Mouse (Mus musculus): Measurements from ENCODE around the gene Rcan2. TPM values are rescaled to one million over a fixed set of nuclear protein-coding genes. Genes with fewer than 3 reads are reported as not detected.

Gene Rcan2
- polyA plus RNA-seq, 1 experiment from 2014 or later: 26.6 TPM

DNA sequence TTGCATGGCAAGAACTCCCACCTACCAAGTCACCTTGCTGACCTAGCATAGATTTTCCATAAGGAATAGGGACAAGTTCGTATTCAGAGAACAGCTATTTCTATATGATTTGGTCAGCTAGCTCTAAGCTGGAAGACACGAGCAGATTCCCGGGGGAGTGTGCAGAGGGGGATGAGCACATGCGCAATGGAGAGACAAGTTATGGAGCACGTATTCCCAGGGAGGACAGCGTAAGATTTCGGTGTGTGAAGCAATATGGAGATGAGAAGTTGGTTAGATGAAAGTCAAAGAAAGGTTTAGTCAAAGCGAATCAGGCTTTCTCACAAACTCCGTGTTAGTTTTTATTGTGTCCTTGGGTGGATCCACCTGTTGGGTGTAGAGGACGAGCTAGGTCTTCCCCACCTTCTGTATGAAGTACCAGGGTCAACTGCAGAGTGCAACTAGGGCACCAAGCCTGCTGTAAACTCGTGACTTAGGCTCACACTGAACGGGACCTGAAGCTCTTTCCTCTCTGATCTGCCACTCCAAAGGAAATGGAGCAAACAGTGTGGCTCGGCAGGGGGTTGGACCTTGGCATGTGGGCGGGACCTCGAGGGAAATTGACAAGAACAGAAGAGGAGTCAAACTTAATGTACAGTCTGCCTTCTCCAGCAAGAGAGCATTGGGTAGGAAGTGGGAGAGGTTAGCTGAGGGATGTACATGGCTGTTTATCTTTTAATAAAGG is 31.4 kb downstream of the Rcan2 start:
- Histone ChIP-seq H3K27ac (no peak overlapping the region), H3K4me3 (replicated peaks) (no peak overlapping the region), H3K9me3 (no peaks in the 10 kb centered on the region), H3K27me3 (no peaks in the 10 kb centered on the region), H3K4me1 (no peaks in the 10 kb centered on the region), H3K9ac (no peak overlapping the region), H3K4me2 (no peak overlapping the region), H3K36me3 (replicated peaks) (no peaks in the 10 kb centered on the region)
- 75% methylated on average over 15 of the region's 15 CpGs for WGBS
- no peak for ATAC-seq (ENCODE audit: low FRiP score)

DNA sequence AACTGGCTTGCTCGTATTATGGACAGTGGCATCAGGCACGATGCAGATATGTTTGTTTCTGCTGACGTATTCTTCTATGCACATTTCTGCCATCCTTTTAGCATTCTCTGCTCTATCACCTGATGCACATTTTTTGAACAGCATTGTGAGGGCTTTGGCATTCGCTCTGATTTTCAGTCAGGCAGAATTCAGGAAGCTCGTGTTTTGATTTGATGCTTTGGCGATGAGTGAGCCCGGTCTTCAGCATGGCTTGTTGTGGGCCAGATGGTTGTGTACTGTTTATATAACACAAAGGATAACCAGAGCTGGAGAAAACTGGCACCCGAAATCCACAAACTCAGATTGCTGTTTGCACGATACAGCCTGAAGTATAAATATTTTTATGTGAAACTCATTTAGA is 39.1 kb downstream of the Rcan2 start:
- H3K27ac ChIP-seq: no peak overlapping the region
- WGBS: 93% methylated on average over 9 of the region's 9 CpGs
- H3K9ac ChIP-seq: no peak overlapping the region
- no peak for ATAC-seq (ENCODE audit: low FRiP score)
- H3K4me1 ChIP-seq: no peaks in the 10 kb centered on the region
- no peak overlapping the region for H3K4me2 ChIP-seq
- H3K4me3 ChIP-seq (replicated peaks): no peak overlapping the region
- no peaks in the 10 kb centered on the region for H3K9me3 ChIP-seq
- H3K27me3 ChIP-seq: no peaks in the 10 kb centered on the region
- no peaks in the 10 kb centered on the region for H3K36me3 ChIP-seq (replicated peaks)

DNA sequence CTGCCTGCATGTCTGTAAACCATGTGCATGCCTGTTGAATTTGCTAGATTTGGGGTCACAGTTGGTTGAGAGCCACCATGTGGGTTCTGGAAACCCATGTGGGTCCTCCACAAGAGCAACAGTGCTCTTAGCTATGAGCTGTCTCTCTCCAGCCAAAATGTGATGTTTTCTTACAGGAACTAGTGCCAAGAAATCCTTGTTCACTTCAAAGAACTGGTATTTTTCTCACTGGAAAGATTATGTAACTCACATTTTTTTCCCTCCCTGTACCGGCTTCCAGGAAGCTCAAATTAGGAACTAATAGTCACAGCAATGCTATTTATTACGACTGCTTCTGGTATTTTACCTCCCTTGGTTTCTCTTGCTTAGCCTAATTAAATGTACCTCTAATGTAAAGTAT is 45.6 kb downstream of the Rcan2 start:
- Histone ChIP-seq H3K4me2 (no peak overlapping the region), H3K9ac (no peak overlapping the region), H3K36me3 (replicated peaks) (no peaks in the 10 kb centered on the region), H3K27ac (no peak overlapping the region), H3K27me3 (no peaks in the 10 kb centered on the region), H3K9me3 (no peaks in the 10 kb centered on the region), H3K4me3 (replicated peaks) (no peak overlapping the region), H3K4me1 (no peaks in the 10 kb centered on the region)
- ATAC-seq (ENCODE audit: low FRiP score): no peak
- 81% methylated on average over 2 of the region's 2 CpGs for WGBS

DNA sequence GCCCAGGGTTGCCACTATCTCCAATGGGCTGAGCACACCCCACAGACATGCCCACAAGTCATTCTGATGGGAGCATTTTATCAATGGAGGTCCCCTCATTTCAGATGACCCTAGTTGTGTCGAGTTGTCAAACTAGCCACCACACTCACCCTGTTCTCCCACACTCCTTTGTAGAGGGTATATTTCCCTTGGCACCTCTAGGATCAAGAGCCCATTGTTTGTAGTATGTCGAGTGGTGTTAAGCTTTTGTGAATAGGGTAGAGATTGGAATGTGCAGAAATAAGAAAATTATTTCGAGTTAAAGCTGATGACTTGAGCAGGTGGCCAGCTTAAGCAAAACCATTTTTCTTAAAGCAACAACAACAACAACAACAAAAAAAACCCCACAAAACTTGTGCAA is 47.8 kb downstream of the Rcan2 start:
- no peak overlapping the region for H3K4me3 ChIP-seq (replicated peaks)
- H3K9ac ChIP-seq: no peak overlapping the region
- no peaks in the 10 kb centered on the region for H3K27me3 ChIP-seq
- no peaks in the 10 kb centered on the region for H3K9me3 ChIP-seq
- no peak overlapping the region for H3K27ac ChIP-seq
- H3K4me2 ChIP-seq: no peak overlapping the region
- WGBS: 66% methylated on average over 3 of the region's 3 CpGs
- no peaks in the 10 kb centered on the region for H3K4me1 ChIP-seq
- ATAC-seq (ENCODE audit: low FRiP score): no peak
- no peaks in the 10 kb centered on the region for H3K36me3 ChIP-seq (replicated peaks)

DNA sequence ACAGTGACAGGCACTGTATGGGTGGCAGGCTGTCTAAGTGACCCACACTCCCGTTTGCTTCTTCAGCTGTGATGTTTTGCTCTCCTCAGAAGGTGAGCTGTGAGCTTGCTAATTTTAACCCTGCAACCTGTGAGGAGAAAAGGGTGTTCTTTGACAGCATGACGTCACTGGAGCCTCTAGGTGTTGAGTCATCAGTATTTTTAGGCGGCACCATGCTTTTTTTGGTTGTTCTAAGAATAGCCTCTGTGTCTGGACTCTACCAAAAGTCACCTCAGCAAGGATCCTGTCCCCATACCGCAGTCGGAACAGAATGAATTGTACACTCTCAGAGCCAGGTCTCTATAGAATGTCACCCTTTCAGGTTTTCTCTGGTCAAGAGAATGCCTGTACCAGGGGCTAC is 54.0 kb downstream of the Rcan2 start:
- H3K9me3 ChIP-seq: no peaks in the 10 kb centered on the region
- H3K4me3 ChIP-seq (replicated peaks): no peak overlapping the region
- H3K4me2 ChIP-seq: no peak overlapping the region
- no peak overlapping the region for H3K27ac ChIP-seq
- no peak overlapping the region for H3K9ac ChIP-seq
- WGBS: 90% methylated on average over 5 of the region's 5 CpGs
- ATAC-seq (ENCODE audit: low FRiP score): no peak
- H3K4me1 ChIP-seq: no peaks in the 10 kb centered on the region
- H3K27me3 ChIP-seq: no peaks in the 10 kb centered on the region
- H3K36me3 ChIP-seq (replicated peaks): no peaks in the 10 kb centered on the region

DNA sequence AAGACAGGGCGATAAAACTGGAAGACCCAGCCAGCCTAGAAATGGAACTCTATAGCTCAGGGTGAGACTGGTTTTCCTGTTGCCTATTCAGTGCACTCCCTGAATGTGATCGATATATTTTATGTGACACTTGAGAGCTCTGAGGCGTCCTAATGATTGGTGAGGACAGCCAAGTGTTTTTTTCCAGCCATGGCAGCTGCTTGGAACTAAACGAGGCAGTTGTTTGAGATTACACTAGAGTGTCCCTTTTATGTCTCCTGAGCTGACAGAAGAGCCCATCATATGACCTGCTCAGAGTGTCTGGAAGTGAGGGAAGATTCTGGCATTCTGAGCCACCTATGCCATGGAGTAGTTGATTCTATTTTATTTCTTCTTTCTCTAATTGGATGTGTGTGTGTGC is 54.9 kb downstream of the Rcan2 start:
- H3K27me3 ChIP-seq: no peaks in the 10 kb centered on the region
- 72% methylated on average over 4 of the region's 4 CpGs for WGBS
- no peaks in the 10 kb centered on the region for H3K36me3 ChIP-seq (replicated peaks)
- no peaks in the 10 kb centered on the region for H3K9me3 ChIP-seq
- H3K9ac ChIP-seq: no peak overlapping the region
- H3K4me1 ChIP-seq: no peaks in the 10 kb centered on the region
- H3K4me3 ChIP-seq (replicated peaks): no peak overlapping the region
- H3K27ac ChIP-seq: no peak overlapping the region
- no peak for ATAC-seq (ENCODE audit: low FRiP score)
- H3K4me2 ChIP-seq: no peak overlapping the region

DNA sequence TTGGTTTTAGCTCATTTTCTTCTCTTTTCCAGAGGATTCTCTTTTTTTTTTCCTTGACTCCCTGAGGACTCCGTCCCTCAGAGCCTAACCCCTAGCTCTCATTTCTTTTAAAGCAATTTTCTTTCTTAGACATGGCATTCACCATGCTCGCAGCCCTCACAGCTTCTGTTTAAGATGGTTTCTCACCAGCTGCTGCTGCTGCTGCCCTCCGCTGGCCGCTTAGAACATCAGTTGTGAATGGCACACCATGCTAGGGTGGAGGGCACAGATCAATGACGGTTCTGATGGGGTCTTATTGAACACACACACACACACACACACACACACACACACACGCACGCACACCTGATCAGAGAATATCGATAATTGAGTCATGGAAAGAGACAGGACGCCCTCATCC is 67.7 kb downstream of the Rcan2 start:
- WGBS: 85% methylated on average over 9 of the region's 9 CpGs

DNA sequence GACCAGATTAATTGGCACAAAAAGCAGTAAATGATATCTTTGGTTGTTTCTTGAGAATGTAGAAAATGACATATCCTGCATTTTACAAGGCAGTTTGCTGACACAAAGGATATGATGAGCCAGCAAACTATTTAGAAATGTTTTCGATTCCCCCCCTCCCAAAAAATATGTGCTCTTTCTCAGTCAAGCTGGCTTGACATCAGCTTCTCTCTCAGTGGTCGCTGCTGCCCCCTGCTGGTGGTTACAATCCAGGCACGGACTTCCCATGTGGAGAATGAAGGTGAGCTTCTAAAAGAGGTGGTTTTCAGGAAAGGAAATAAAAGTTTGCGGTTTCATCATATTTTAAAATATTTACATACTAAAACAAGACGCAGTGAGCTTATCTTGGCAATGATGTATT is 68.5 kb downstream of the Rcan2 start:
- WGBS: 29% methylated on average over 5 of the region's 5 CpGs
- H3K4me1 ChIP-seq: no peaks in the 10 kb centered on the region
- no peaks in the 10 kb centered on the region for H3K27me3 ChIP-seq
- H3K36me3 ChIP-seq (replicated peaks): no peaks in the 10 kb centered on the region
- no peak overlapping the region for H3K4me3 ChIP-seq (replicated peaks)
- ATAC-seq (ENCODE audit: low FRiP score): no peak
- H3K9me3 ChIP-seq: no peaks in the 10 kb centered on the region
- H3K27ac ChIP-seq: no peak overlapping the region
- H3K4me2 ChIP-seq: no peak overlapping the region
- no peak overlapping the region for H3K9ac ChIP-seq

More for the DNA sequence above, 67.7 kb downstream of the Rcan2 start:
- no peaks in the 10 kb centered on the region for H3K36me3 ChIP-seq (replicated peaks)
- no peaks in the 10 kb centered on the region for H3K27me3 ChIP-seq
- H3K9ac ChIP-seq: no peak overlapping the region
- H3K27ac ChIP-seq: no peak overlapping the region
- ATAC-seq (ENCODE audit: low FRiP score): no peak
- H3K4me1 ChIP-seq: no peaks in the 10 kb centered on the region
- H3K4me2 ChIP-seq: no peak overlapping the region
- no peak overlapping the region for H3K4me3 ChIP-seq (replicated peaks)
- no peaks in the 10 kb centered on the region for H3K9me3 ChIP-seq

DNA sequence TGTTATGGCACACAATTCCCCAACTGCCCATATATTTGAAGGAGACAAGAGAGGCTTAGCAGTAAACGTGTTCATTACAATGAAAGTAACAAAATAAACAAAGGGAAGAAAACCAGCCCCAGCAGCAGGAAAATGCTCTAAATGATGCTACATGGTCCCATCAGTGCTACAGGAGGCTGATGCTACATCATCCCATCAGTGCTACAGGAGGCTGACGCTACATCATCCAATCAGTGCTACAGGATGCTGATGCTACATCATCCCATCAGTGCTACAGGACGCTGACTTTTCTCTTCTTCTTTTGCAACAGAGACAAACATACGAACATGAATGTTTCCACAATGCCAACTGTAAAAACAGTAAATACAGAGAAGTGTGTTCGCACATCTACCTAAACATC is 73.3 kb downstream of the Rcan2 start:
- Histone ChIP-seq H3K27me3 (no peaks in the 10 kb centered on the region), H3K9ac (no peak overlapping the region), H3K9me3 (no peaks in the 10 kb centered on the region), H3K4me3 (replicated peaks) (no peak overlapping the region), H3K4me2 (no peak overlapping the region), H3K36me3 (replicated peaks) (no peaks in the 10 kb centered on the region), H3K27ac (no peak overlapping the region), H3K4me1 (no peaks in the 10 kb centered on the region)
- no peak for ATAC-seq (ENCODE audit: low FRiP score)
- 88% methylated on average over 5 of the region's 5 CpGs for WGBS

DNA sequence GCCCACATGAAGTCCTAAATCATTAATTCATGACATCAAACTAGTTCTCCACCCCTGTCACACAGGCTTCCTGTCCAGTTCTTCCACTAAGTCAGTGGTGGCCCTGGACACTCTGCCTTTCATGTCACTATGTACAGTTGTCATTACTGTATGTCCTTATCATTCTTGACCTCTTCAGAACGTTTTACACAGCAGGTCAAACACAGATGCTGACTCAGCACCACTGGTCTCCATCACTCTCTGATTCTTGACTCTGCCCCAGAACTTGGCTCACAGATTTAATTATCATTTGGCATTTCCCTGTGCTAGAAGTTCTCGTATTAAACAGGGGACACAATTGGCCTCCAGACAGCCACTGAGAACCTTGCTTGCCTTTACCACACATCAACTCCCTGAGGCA is 76.3 kb downstream of the Rcan2 start:
- Histone ChIP-seq H3K4me2 (no peak overlapping the region), H3K27me3 (no peaks in the 10 kb centered on the region), H3K4me3 (replicated peaks) (no peak overlapping the region), H3K27ac (no peak overlapping the region), H3K9ac (no peak overlapping the region), H3K9me3 (no peaks in the 10 kb centered on the region), H3K4me1 (no peaks in the 10 kb centered on the region), H3K36me3 (replicated peaks) (no peaks in the 10 kb centered on the region)
- WGBS: 63% methylated on average over 2 of the region's 2 CpGs
- ATAC-seq (ENCODE audit: low FRiP score): no peak

DNA sequence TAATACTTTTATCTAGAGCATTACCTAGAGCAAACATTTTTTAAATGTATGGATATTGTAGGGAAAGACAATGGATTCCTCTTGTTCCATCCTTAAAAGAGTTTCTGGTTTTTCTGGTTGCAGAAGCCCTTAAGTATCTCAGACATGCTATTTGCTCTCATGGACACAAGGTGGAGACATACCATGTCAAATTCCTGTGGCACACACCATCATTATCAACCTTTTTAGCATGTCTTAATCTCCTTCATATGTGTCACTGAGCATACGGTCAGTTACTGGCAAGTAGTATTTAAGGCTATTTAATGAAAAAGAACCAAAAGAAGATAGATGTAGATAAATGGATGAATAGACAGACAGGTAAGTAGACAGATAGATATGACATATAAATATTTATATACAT is 81.9 kb downstream of the Rcan2 start:
- H3K4me1 ChIP-seq: no peaks in the 10 kb centered on the region
- H3K36me3 ChIP-seq (replicated peaks): no peaks in the 10 kb centered on the region
- WGBS: 24% methylated on average over 1 of the region's 1 CpGs
- no peak overlapping the region for H3K4me2 ChIP-seq
- H3K9ac ChIP-seq: no peak overlapping the region
- no peaks in the 10 kb centered on the region for H3K27me3 ChIP-seq
- no peak overlapping the region for H3K4me3 ChIP-seq (replicated peaks)
- ATAC-seq (ENCODE audit: low FRiP score): peak; percentile 58; the same call in 1 of the 2 replicates
- no peaks in the 10 kb centered on the region for H3K9me3 ChIP-seq
- H3K27ac ChIP-seq: no peak overlapping the region

DNA sequence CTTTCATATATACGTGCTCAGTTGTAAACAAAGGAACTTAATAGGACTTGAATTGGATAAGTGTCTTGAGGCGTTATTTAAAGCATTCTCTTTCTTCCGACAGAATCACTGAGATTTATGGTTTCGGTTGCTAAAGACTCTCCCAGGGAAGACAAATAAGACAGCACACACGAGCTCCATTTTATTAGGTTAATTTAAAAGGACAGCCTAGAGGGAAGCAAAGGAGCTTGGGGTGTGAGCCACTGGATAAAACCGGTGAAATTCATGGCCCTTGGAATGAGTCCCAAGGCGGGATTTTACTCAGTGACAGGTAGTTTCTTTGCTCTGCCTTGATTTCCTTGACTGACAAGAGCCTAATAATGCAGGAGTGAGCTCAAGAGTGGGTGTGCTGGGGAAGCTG is 85.1 kb downstream of the Rcan2 start:
- Histone ChIP-seq H3K27me3 (no peaks in the 10 kb centered on the region), H3K27ac (no peak overlapping the region)
- 80% methylated on average over 7 of the region's 7 CpGs for WGBS

DNA sequence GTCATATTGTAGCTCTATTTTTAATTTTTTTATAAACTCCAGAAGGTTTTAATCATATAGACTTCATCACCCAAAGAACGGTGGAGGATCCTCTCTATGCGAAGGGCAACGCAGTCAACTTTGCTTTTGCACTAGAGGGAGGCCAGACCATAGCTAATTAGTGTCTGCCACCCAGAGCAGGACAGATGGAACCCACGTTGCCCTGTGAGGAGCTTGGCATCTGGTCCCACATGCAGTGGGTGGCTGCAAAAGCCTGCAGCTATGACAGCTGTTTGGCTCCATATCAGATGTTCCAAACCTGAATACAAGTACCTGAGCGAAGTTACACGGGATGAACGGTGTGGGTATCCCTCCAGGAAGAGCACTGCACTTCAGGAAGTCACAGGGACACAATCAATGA is 86.8 kb downstream of the Rcan2 start:
- Histone ChIP-seq H3K36me3 (replicated peaks) (no peaks in the 10 kb centered on the region), H3K4me1 (no peaks in the 10 kb centered on the region), H3K4me3 (replicated peaks) (no peak overlapping the region), H3K27me3 (no peaks in the 10 kb centered on the region), H3K27ac (no peak overlapping the region), H3K4me2 (no peak overlapping the region), H3K9ac (no peak overlapping the region), H3K9me3 (no peaks in the 10 kb centered on the region)
- 80% methylated on average over 7 of the region's 7 CpGs for WGBS
- no peak for ATAC-seq (ENCODE audit: low FRiP score)

More for the DNA sequence above, 85.1 kb downstream of the Rcan2 start:
- H3K4me1 ChIP-seq: no peaks in the 10 kb centered on the region
- H3K36me3 ChIP-seq (replicated peaks): no peaks in the 10 kb centered on the region
- no peak overlapping the region for H3K4me3 ChIP-seq (replicated peaks)
- no peak for ATAC-seq (ENCODE audit: low FRiP score)
- H3K4me2 ChIP-seq: no peak overlapping the region
- no peak overlapping the region for H3K9ac ChIP-seq
- no peaks in the 10 kb centered on the region for H3K9me3 ChIP-seq

Measured in forebrain, embryonic 12.5 days (tissue).